Mouse (Mus musculus) urinary bladder, postnatal 4 days (tissue): ENCODE results near the gene Spem1.

Experiments
- DNase-seq, 2 experiments: peaks; one replicate each; pipeline ENCODE4 v3.0.0; 2021 to 2022; ENCODE audit warnings: low spot score in 2 of 2

The Spem1 gene

DNA sequence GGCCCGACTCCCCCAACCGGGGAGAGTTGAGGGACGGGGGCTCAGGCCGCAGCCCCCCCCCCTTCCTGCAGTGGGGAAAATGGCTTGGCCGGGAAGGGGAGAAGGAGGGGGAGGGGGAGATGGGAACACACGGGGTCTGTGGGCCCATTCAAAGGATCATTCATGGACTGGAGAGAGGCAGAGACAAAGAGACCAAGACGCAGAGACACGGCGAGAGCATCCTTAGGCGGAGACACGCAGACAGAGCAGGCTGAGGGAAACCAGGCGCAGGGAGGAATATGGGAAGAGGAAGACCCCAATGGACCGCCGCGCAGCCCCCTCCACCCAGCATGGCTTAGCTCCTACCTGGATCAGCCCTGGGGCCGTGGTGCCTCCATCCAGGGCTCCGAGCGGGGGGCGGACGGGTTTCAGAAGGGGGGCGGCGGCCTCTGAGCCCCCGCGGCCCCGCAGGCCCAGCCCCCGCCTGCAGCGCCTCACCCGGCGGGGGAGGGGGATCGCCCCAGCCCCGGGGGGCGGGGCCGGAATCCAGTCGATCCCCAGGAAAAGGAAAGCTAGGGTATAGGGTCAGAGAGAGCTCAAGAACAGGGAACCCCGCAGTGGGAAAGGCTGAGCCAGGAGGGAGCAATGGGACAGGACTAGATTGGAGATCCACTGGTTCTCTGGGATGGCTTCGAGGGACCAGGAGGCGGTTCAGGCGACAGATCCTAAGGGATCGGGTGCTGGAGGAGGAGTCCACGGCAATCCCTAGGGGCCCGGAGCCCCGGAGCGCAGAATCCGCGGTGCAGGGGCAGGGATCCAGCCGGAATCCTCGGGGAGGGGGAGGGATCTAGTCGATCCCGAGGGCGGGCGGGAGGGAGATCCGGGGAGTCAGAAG is 15.0 kb upstream of the Spem1 start:
- peak in 1 of 2 experiments; percentile 43 for DNase-seq

GRCm38 (mm10) chr11:69835966-69836335 is 14.0 kb upstream of the Spem1 start:
- DNase-seq = no peak

DNA sequence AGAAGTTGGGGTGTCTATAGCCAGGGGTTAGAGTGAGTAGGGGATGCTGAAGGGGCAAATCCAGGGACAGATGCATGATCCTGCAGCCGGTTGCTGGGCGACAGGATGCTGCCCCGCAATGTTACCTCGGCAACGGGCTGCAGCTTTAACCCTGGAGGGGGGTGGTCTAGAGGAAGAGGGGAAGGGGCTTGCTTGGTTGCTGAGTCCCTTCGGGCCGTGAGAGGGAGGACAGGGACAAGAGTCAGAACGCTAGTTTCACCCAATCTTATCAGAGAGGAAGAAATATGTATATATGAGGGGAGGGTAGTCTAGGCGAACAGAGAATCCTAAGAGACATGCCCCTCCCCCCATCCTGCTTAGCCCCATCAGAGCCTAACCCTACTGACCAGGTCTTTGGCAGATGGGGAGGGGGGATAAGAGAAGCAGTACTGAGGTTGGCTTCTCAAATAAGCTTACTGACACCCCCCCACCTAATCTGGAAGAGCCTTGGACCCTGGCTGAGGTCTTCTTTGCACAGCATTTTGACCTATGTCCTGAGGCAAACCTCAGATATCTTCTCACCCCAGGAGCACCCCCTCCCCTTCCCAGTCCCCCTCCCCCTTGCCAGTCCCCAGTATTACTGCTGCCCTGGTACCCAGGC is 13.5 kb upstream of the Spem1 start:
- no peak for DNase-seq

- no peak for DNase-seq
Observed at GRCm38 (mm10) chr11:69834001-69834549, 12.1 kb upstream of the Spem1 start.

GRCm38 (mm10) chr11:69833554-69833953 is 11.6 kb upstream of the Spem1 start:
- DNase-seq = no peak

- no peak for DNase-seq
Observed at GRCm38 (mm10) chr11:69828832-69829231, 6.9 kb upstream of the Spem1 start.

DNA sequence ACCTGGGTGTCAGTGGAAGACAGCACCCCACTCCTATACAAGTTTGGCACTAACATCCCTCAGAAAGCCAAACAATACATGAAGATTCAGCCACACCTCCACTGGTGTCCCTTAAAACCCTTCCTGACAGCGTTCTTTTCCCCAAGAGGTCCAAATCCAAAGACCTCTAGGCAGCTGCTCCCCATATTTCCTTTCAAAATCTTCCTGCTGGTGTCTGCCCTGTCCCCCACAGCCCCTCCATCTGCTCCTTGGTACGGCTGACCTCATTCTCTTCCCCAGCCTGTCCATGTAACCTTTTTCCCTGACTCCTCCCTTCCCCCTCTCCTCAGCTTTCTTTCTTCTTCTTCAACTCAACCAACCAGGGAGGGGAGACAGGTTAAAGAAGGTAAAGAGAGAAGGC is 1.5 kb upstream of the Spem1 start:
- no peak for DNase-seq

DNA sequence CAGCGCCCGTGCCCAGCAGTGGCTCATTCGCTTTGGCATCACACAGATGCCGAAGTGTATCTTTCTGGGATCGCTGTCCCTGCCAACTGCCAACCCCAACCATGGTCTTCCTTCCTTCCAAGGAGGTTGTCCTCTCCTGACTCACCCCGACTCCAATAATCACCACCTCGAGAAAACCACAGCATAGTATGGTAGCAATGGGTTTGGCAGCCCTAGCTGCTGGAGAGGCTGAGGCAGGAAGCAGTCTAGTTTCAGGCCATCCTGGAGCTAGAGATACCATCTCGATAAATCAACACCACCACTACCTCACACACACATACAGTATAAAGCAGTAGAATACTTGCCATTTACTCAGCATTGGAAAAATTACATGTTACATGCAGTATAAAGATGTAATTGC is 3.1 kb downstream of the Spem1 start:
- DNase-seq = no peak

DNA sequence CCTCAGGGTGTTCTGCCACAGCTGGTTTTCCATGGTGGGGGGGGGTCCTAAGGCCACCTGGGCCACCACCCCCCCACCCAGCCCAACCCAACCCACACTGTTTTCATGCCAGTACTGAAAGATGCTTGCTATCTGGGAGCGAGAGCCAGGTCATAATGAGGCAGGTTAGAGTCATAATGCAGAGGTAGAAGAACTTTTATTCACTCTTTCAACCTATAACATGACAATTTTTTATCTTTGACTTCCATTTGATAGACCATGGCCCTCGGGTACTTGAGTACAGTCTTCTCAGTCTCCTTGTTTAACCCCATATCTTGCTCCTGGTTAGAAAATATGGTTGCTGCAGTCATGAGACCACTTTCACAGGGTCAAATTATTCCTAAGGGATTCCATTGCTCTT is 3.6 kb downstream of the Spem1 start, which contains the start of gene Spem2:
Gene Spem2, minus strand, starts transcription at position 101 of the 400 bp plus-strand sequence.
- DNase-seq = no peak

- no peak for DNase-seq
Observed at GRCm38 (mm10) chr11:69816520-69816919, 5.5 kb downstream of the Spem1 start.

DNA sequence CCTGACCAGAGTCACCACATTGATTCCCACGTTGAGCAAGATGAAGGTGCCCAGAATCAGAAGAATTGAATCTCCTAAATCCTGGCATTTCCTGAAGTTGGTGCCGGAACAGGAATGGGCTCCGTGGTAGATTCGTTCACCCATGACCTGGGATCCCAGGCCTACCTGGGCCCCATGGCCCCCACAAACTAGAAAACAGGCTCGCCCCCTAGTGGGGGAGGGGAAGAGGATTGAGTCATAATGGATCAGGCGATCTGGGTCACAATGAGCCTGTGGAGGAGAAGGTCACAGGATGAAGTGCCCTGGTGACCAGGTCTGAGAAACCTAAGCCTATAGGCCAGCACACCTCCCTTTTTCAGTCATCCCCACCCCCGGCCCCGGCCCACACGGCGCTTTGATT is 6.8 kb downstream of the Spem1 start, which contains the start of gene Gm39566:
Gene Gm39566, minus strand, starts transcription at position 144 of the 400 bp plus-strand sequence.
- DNase-seq = no peak

DNA sequence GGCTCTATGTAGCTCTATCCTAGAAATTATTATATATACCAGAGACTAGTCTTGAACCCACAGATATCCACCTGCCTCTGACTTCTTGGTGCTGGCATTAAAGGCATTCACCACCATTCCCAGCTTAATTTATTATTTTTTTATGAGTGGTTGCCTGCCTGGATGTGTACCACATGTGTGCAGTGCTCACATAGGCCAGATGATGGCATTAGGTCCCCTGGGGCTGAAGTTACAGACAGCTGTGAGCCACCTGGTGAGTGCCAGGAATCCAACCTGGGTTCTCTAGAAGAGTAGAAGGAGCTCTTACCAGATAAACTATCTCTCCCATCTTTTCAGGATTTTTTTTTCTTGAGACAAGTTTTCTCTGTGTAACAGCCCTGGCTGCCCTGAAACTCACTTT is 11.7 kb downstream of the Spem1 start:
- DNase-seq = no peak

- DNase-seq = no peak
Observed at GRCm38 (mm10) chr11:69807641-69808040, 14.3 kb downstream of the Spem1 start.

GRCm38 (mm10) chr11:69806378-69806777 is 15.6 kb downstream of the Spem1 start:
- no peak for DNase-seq

DNA sequence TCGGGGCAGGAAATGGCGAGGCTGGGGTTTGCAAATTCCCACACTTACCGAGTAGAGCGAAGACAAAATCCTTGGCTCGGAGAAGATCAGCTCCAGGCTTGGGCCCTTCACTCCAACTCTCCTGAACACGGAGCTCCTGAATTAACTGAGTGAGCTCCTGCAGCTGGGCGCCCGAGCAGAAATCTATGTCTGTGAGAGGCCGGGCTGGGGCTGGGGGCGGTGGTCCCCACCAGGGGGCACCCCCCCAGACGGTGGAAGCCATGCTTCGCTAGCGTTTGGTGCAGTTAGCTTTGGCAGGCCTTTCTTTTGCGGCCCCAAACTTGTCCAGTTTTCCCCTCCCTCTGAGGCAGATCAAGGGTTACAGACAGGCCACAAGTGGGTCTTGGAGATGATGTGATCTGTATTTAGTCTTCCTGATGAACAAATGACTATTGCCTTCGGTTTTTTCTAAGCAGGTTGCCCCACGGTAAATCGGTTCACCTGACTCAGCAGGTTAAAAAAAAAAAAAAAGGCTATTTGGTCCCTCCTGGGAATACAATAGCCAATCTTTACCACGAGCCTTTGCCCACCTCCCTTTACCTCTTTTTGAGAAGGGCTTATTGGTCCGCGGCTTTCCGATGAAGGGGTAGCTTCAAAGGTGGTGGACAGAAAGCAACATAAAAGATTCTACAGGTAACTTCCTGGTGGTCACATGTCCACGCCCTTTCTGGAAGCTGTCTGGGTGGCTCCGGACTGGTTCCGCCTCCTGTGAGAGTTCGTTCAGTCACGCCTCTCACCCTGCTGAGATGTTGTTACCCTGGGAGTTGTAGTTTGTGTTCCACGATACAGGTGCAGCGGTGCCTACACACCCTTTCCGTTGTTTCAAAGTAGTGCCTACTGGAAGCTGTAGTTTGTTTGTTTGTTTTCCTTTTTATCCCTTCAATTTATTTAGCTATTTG is 16.7 kb downstream of the Spem1 start, which contains the start of gene Tmem102:
Gene Tmem102, minus strand, starts transcription at position 653 of the 938 bp plus-strand sequence.
- DNase-seq = no peak

DNA sequence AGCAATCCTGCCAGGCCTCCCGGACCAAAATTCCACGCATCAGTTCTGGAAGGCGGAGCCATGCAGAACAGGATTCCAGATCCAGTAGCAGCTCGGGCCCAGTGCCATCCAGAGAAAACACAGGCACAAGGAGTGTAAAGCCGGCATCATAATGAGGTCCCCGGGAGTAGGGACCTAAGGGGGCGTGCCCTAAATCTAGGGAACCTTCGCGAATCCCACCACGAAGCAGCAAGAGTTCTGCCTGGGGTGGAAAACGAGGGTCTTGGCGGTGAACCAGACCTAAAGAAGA is 17.4 kb downstream of the Spem1 start:
- no peak for DNase-seq

DNA sequence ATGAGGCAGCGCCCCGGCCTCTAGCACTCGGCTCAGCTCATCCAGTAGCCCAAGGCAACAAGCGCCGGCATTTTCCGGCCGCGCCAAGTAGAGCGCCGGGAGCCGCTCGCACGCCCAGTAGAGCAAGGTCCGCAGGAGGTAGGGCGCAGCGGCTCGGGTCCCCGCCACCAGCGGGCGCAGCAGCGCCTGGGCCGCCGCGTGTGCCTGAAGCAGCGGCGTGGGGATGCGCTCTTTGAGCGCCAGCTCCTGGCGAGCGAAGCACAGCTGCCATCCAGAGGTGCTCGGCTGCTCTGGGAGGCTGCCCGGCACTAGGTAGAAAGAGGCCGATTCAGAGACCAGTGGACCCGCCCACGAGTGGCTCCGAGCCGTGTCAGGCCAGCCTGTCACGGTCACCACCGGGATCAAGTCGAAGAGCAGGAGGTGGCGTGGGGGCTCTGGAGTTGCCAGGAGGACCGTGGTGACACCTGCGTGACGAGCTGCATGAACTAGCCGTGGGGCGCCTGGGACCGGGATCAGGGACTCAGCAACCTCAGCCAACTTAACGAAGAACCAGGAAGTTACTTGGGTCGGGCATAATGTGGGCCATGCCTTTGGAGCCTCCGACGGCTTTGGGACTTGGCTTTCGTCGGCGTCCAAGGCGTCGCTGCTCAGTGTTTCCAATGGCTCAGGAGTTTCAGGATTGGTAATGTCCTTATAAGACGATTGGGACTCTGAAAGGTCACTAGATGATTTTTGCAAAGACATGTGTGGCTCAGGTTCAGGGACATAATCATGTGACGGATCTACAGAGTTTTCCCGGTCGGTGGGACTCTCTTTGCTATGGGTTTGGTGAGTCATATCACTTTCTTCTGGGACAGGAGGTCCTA is 18.0 kb downstream of the Spem1 start:
- DNase-seq = peak in 1 of 2 experiments; percentile 71

GRCm38 (mm10) chr11:69803328-69803727 is 18.7 kb downstream of the Spem1 start:
- no peak for DNase-seq

DNA sequence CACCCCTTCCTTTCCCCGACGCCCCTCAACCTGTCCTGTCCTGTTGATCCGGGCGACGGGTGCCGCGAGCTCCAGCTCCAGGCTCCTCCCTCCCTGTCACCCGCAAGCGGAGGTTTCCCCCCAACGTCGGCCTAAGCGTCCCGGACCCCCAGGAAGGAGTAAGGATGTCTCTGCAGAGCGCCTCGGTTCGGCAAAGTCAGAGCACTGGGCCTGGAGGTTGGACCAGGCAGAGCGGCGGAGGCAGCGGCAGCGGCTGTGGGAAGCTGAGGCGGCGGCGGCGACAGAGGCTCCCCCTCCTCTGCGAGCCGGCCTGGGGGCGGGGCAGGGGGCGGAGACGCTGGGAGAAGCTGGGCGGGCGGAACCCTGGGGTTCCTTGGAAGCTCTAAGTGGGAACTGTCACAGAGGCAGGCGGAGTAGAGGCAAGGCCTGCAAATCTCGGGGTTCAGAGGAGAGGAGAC is 19.3 kb downstream of the Spem1 start:
- DNase-seq = peak; percentile 79 to 86

DNA sequence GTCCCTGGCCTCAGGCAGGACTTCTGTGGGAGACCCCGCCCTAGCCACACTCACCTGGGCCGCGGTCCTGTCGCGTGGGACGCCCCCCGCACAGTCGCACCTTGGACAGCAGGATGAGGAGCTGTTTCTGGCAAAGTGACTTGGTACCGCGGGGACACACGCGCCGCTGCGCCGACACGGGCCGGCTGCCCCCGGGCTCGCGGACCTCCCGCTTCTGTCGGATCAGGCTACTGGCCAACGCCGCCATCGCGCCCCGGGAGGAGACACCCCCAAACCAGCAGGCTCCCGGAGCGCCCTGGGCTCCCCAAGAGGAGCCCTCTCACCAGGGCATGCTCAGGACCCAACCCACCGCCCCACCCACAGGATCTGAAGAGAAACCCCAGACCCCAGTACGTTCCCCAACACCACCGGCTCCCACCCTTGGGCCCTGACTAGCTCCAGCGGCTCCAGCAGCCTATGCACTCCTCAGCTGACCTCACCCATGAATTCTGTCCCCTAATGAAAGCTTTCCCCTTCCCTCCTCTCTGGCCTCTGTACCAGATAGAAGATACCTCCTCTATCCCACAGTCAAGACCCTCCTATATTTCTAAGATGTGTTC is 20.5 kb downstream of the Spem1 start, which contains the start of gene Fgf11:
Gene Fgf11, minus strand, starts transcription at position 479 of the 599 bp plus-strand sequence.
- DNase-seq = no peak
